Mouse (Mus musculus): ENCODE results near the gene Gna12.

Gna12 gene

DNA sequence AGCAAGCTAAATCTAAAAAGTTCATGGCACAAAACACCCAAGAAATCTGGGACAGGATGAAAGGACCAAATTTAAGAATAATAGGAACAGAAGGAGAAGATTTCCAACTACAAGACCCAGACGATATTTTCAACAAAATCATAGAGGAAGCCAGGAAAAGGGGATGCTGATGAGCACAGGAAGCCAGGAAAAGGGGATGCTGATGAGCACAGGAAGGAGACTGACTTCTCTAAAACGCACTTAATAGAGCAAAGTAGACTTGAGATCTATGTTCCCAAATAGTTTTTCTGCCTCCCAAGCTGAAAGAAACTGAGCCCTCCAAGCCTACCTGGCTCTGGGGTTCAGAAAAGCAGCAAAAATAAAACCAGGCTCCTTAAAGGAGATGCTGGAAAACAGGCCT is 2.8 kb downstream of the Gna12 start:
- DNase-seq (ENCODE audit: low spot score), result no peak

- DNase-seq (ENCODE audit: low spot score), result no peak
These were observed 3.4 kb downstream of the Gna12 start for GRCm38 (mm10) chr5:140826796-140827195.

DNA sequence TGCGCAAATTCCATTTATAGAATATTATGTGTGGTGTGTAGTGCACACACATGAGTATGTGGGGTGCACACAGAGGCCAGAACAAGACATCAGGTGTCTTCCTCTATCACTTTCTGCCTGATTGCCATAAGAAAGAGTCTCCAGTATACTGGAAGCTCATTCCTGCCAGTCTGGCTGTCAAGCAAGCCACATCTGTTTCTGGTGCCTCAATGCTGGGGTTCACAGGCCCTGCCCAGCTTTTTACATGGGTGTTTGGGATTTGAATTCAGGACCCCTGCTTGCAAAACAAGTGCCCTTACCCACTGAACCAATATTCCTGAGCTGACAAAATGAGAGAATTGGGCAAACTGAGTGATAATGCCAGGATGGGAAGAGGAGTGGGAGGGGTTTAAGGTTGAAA is 4.1 kb downstream of the Gna12 start:
- DNase-seq (ENCODE audit: low spot score), result no peak

DNA sequence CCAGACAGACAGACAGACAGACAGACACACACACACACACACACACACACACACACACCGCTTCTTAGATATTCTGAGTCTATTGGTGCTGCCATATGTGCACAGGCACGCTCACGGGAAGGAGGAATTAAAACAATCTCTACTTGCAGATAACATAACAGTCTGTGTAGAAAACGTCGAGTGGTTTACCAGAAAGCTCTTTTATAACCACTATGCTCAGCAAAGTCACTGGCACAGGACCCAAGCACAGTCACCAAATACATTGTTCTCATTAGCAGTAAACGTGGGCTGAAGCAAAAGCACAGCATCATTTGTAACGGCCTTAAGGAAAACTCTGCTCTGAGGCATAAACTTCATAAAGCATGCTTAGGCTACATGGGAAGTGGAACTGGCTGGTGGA is 6.1 kb downstream of the Gna12 start:
- no peak for DNase-seq (ENCODE audit: low spot score)

GRCm38 (mm10) chr5:140823386-140823785 is 6.8 kb downstream of the Gna12 start:
- no peak for DNase-seq (ENCODE audit: low spot score)

DNA sequence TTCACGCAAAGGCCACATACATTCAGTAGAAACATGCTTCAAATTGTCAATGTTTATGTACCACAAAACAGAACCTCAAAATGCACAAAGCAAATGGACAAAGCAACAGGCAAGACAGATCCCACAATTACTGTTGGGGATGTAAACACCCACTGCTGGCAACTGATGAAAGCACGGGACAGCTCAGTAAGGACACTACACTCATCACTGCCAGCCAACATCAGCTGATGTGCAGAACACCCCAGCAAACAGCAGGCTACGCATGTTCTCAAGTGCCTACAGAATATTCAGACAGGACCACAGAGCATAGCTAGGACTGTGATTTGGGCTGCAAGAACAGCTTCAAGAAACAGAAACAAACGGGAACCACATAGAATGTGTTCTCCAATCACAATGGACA is 8.3 kb downstream of the Gna12 start:
- no peak for DNase-seq (ENCODE audit: low spot score)

GRCm38 (mm10) chr5:140820539-140820938 is 9.7 kb downstream of the Gna12 start:
- DNase-seq (ENCODE audit: low spot score), result no peak

GRCm38 (mm10) chr5:140819594-140819993 is 10.6 kb downstream of the Gna12 start:
- no peak for DNase-seq (ENCODE audit: low spot score)

GRCm38 (mm10) chr5:140818482-140819076 is 11.7 kb downstream of the Gna12 start:
- no peak for DNase-seq (ENCODE audit: low spot score)

- DNase-seq (ENCODE audit: low spot score), result no peak
These were observed 13.2 kb downstream of the Gna12 start for GRCm38 (mm10) chr5:140816950-140817568.

DNA sequence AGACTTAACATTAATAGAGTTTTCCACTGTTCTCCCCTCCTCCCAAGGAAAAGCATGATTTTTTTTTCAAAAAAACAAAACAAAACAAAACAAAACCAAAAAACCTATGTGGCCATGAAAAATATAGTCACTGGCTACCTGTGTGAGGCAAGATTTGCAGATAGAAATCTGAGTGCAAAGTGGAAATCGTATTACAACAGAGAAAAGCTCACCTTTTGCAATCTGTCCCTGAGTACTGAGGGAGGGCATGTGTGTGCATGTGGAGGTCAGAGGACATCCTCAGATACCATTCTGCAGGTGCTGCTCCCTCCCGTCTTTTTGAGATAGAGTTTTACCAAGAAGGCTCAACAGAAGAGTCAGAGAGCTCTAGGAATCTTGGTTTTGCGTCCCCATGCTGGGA is 14.2 kb downstream of the Gna12 start:
- no peak for DNase-seq (ENCODE audit: low spot score)

- DNase-seq (ENCODE audit: low spot score), result no peak
These were observed 15.0 kb downstream of the Gna12 start for GRCm38 (mm10) chr5:140815059-140815728.

GRCm38 (mm10) chr5:140814403-140814802 is 15.8 kb downstream of the Gna12 start:
- no peak for DNase-seq (ENCODE audit: low spot score)

DNA sequence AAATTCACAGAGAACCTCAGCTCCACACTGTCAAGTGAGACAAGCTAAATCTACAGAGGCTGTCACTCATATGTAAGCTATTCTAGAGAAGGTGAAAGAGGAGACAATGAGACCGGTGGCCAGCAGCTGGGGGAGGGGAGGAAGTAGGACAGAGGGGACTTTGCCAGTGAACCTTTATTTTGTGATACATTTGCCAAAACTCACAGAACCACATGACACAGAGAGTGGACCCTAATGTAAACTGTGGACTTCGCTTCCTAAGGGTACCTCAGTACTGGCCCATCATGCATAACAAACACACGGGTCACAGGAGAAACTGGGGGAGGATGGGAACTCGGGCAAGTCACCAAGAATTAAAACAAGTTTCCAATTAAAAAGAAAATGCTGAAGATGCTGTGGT is 17.5 kb downstream of the Gna12 start:
- no peak for DNase-seq (ENCODE audit: low spot score)

- no peak for DNase-seq (ENCODE audit: low spot score)
These were observed 18.2 kb downstream of the Gna12 start for GRCm38 (mm10) chr5:140812063-140812462.

DNA sequence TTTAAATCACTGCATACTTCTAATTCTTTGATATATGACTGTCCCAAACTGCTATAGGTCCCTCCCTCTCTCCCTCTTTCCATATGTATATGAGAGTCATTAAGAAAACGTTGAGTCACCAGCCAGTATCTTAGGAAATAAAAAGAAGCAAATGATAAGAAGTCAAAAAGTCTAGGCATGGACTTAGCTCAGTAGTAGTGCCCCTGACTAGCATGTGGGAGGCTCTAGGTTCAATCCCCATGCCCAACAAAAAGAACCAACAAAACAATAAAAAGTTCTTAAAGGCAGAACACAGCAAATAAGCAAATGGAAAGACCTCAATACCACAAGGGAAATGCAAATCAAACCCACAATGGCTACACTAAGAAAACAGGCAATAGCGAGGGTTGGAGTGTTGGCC is 18.8 kb downstream of the Gna12 start:
- DNase-seq (ENCODE audit: low spot score), result no peak

GRCm38 (mm10) chr5:140806939-140807338 is 23.3 kb downstream of the Gna12 start:
- DNase-seq (ENCODE audit: low spot score), result no peak

DNA sequence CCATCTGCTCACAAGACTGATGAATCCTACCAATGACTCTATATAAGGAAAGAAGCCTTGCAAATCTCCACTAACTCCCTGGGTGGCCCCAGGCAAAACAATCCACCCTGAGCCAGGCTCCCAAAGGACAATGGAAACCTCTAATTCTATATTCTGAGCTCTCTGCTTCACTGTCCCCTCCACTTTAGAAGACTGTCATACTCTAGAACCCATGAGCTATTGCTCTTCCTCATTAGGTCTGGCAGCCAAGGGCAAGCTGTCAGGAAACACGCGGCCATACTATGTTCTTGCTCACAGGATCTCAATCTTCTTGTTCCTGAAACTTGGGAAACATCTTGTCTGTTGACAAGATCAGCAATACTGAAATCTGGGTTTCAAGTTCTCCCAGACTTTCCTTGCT is 24.0 kb downstream of the Gna12 start:
- DNase-seq (ENCODE audit: low spot score), result no peak

DNA sequence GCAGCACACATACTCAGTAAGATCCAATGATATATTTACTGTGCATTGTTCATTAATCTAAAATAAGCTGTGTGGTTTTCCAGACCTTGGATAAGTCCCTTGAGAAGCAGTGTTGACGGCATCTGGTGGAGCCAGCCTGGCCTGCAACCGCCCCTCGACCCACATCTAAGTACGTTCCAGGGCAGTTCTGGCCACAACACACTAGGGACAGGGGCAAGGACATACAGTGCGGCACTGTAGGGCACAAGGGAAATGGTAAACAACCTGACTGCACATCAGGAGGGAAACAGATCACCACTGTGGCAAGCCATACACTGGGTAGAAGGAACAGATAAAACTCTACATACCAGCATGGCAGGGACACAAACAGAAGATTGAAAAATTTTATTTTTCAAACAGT is 28.4 kb downstream of the Gna12 start:
- peak; percentile 33 for DNase-seq (ENCODE audit: low spot score)

DNA sequence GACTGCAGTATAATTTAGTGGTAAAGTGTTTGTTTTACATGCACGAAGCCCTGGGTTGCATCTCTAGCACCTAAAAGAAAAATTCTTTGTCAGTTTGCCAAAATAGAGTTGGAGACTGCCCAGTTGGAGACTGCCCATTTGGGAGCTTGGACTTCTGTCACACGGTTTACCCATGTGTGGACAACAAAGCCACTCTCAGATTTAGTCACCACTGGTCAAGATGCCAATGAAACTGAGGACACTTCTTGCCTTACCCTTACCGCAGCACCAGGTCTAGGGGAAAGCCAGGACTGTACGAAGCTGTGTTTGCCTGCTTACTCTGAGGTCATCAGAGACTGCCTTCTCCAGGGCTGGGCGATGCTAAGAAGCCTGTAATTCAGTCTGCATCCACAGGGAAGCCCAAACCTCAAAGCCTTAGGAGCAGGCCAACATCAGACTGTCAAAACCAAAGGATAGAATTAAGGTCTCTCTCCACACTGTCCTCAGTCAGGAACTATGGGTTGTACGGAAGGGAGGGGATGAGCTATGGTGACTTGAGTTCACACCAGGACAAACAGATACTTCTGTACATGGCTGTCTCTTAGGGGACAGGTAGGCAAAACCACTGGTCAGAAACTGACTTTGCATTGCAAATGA is 29.8 kb downstream of the Gna12 start:
- DNase-seq (ENCODE audit: low spot score), result no peak

GRCm38 (mm10) chr5:140799190-140799589 is 31.0 kb downstream of the Gna12 start:
- no peak for DNase-seq (ENCODE audit: low spot score)

DNA sequence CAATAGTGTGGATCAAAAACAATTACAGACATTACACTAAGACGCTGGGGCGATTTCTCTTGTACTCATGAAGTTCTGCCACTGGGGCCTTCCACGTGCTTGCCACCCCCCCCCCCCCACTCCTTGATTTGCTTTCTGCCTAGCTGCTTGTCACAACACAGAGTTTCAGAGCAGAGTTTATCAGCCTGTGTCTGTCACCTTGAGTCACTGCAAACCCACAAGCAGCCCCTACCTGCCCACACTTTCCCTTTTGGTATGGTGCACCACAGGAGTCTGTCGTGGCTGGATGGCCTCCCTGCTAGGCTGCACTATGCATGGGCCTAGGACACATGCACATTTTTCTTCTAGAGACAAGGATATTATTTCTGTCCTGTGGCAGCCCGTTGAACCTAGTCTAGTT is 31.5 kb downstream of the Gna12 start:
- DNase-seq (ENCODE audit: low spot score), result no peak

DNA sequence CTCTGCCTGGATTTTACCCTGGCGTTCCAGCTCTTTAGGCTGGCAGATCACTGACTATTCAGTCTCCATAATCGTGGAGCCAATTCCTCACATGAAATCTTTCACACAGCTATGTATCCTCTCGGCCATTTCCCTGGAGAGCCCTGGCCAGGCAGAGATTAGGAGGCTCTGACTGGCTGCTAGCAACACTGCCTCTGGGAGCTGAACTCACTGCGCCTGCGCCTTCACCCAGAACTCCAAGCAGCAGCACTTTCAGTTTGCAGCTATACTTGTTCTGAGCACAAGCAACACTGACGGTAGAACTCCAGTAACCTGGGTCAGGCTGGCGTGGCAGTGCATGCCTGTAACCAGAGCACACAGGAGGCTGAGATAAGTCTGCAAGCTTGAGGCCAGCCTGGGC is 32.1 kb downstream of the Gna12 start:
- peak; percentile 35 for DNase-seq (ENCODE audit: low spot score)
